Mouse (Mus musculus) MEL (cell line): ENCODE results near the gene Adprhl2.

Source experiments
- CHD1 ChIP-seq: IDR thresholded peaks from 2 replicates; pipeline ENCODE4 v1.6.1; 2012; ENCODE audit warnings: low read depth, mild to moderate bottlenecking, inconsistent platforms, low read length, improper control_type of control experiment
- CHD2 ChIP-seq: IDR thresholded peaks from 2 replicates; pipeline ENCODE4 v1.6.1; 2011; ENCODE audit warnings: low read length, improper control_type of control experiment
- CTCF ChIP-seq, 3 experiments: IDR thresholded peaks in 2 of 3; conservative IDR thresholded peaks in 1 of 3; 2 replicates each; pipeline ENCODE4 v1.5.1; 2011 to 2012; ENCODE audit warnings: low read length in 3 of 3, low read depth in 2 of 3, mild to moderate bottlenecking in 2 of 3, improper control_type of control experiment in 1 of 3, inconsistent platforms in 1 of 3, mixed read lengths in 1 of 3, moderate library complexity in 1 of 3; ENCODE audit not compliant: control insufficient read depth in 1 of 3, insufficient read depth in 1 of 3, poor library complexity in 1 of 3, severe bottlenecking in 1 of 3
- EP300 ChIP-seq, 2 experiments: IDR thresholded peaks; 2 replicates each; pipeline ENCODE4 v1.6.1; 2011; ENCODE audit warnings: improper control_type of control experiment in 2 of 2, low read length in 2 of 2, low read depth in 1 of 2, mild to moderate bottlenecking in 1 of 2
- HCFC1 ChIP-seq: IDR thresholded peaks from 2 replicates; pipeline ENCODE4 v1.6.1; 2012; ENCODE audit warnings: low read depth, mild to moderate bottlenecking, inconsistent platforms, low read length, improper control_type of control experiment, moderate library complexity
- KAT2A ChIP-seq: conservative IDR thresholded peaks from 2 replicates; pipeline ENCODE4 v1.6.1; 2012; ENCODE audit warnings: low read depth, low read length, improper control_type of control experiment, inconsistent platforms
- MAX ChIP-seq: IDR thresholded peaks from 2 replicates; pipeline ENCODE4 v1.6.1; 2011; ENCODE audit warnings: low read length, improper control_type of control experiment
- MEF2A ChIP-seq: IDR thresholded peaks from 2 replicates; pipeline ENCODE4 v1.6.1; 2014; ENCODE audit warnings: low read depth, mild to moderate bottlenecking, inconsistent platforms, low read length, improper control_type of control experiment; ENCODE audit not compliant: poor library complexity, insufficient replicate concordance, severe bottlenecking; ENCODE audit errors: extremely low read depth
- MXI1 ChIP-seq: IDR thresholded peaks from 2 replicates; pipeline ENCODE4 v1.6.1; 2011; ENCODE audit warnings: mild to moderate bottlenecking, low read depth, low read length, improper control_type of control experiment
- NRF1 ChIP-seq: IDR thresholded peaks from 2 replicates; pipeline ENCODE4 v1.6.1; 2014; ENCODE audit warnings: low read depth, mild to moderate bottlenecking, inconsistent platforms, low read length, improper control_type of control experiment, moderate library complexity; ENCODE audit not compliant: poor library complexity, insufficient read depth, severe bottlenecking
- POLR2A ChIP-seq, 2 experiments: IDR thresholded peaks; 2 replicates each; pipeline ENCODE4 v1.6.1; 2011 to 2012; ENCODE audit warnings: low read length in 2 of 2, mild to moderate bottlenecking in 2 of 2, control low read depth in 1 of 2, improper control_type of control experiment in 1 of 2, low read depth in 1 of 2, moderate library complexity in 1 of 2; ENCODE audit not compliant: control insufficient read depth in 1 of 2, insufficient read depth in 1 of 2, poor library complexity in 1 of 2
- TCF12 ChIP-seq: IDR thresholded peaks from 2 replicates; pipeline ENCODE4 v1.6.1; 2014; ENCODE audit warnings: low read depth, mild to moderate bottlenecking, inconsistent platforms, low read length, improper control_type of control experiment, moderate library complexity
- USF1 ChIP-seq: IDR thresholded peaks from 2 replicates; pipeline ENCODE4 v1.6.1; 2014; ENCODE audit warnings: low read depth, mild to moderate bottlenecking, inconsistent platforms, low read length, improper control_type of control experiment, moderate library complexity
- ZKSCAN1 ChIP-seq: IDR thresholded peaks from 2 replicates; pipeline ENCODE4 v1.6.1; 2012; ENCODE audit warnings: low read depth, mild to moderate bottlenecking, inconsistent platforms, low read length, improper control_type of control experiment, moderate library complexity

GRCm38 (mm10) chr4:126305428-126305827, 16.1 kb downstream of the Adprhl2 start:
- TF ChIP-seq USF1: no peak
- no peak for TF ChIP-seq CTCF (IDR thresholded peaks at IDR 0.05 in 2 of 3, conservative IDR thresholded peaks at IDR 0.05 in 1 of 3; ENCODE audit: control insufficient read depth in 1 of 3, insufficient read depth in 1 of 3, low read depth in 2 of 3, low read length in 3 of 3, poor library complexity in 1 of 3, severe bottlenecking in 1 of 3)
- TF ChIP-seq HCFC1: no peak
- no peak for TF ChIP-seq TCF12
- no peak for TF ChIP-seq NRF1
- no peak for TF ChIP-seq POLR2A (IDR thresholded peaks at IDR 0.05; ENCODE audit: control insufficient read depth in 1 of 2, insufficient read depth in 1 of 2, low read depth in 1 of 2, low read length in 2 of 2, poor library complexity in 1 of 2)
- no peak for TF ChIP-seq MXI1
- no peak for TF ChIP-seq ZKSCAN1
- no peak for TF ChIP-seq KAT2A
- no peak for TF ChIP-seq MAX
- no peak for TF ChIP-seq CHD2
- TF ChIP-seq MEF2A: no peak
- TF ChIP-seq CHD1: no peak
- TF ChIP-seq EP300 (IDR thresholded peaks at IDR 0.05; ENCODE audit: low read depth in 1 of 2, low read length in 2 of 2): no peak
